ENCODE assay signal across 31 mouse cellular contexts in the genomic region with DNA sequence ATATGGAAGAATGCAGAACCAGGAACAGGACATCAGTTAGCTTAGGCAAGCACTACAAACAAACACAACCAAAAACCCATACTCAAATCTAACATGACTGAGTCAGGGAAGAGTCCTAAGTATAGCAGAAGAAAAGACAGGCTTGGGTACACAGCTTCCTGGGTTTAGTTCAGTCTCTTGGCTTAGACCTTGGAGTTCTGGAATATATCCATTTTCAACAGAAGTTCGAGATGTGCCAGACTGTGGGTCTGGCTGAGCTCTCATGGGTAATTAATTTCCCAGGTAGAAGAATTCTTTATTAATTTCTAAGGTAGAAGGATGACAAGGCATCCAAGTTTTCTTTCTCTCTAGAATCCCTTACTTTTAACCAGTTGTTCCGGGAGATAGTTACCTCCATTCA.
"Had no signal": no experiment of that assay in that cellular context is flagged by ENCODE, and none has a peak within 500 bp of the region (broad histone marks: within the 10 kb centered on the region; RNA-seq: fewer than 3 reads in every experiment).

No protein-coding gene starts in this region.

- DNase-seq: left cerebral cortex, postnatal 4 days; liver; liver, embryonic 13.5 days; liver, postnatal 0 days; lung, adult 18-20 months; lung, adult 2 months; lung, embryonic 14.5 days; lung, postnatal 10 days; lung, postnatal 14 days; lung, postnatal 36 days; lung, postnatal 4 days had no signal

- H3K9me3 ChIP-seq: limb, embryonic 10.5 days; limb, embryonic 12.5 days; limb, embryonic 13.5 days; limb, embryonic 15.5 days; liver, embryonic 12.5 days; liver, embryonic 13.5 days; liver, embryonic 15.5 days; lung, embryonic 15.5 days; megakaryocyte, embryonic 14.5 days; midbrain, embryonic 10.5 days; midbrain, embryonic 12.5 days; midbrain, embryonic 13.5 days; midbrain, embryonic 15.5 days; neural tube, embryonic 12.5 days had no signal

- H3K4me2 ChIP-seq: limb, embryonic 12.5 days; limb, embryonic 13.5 days; limb, embryonic 15.5 days; liver, embryonic 11.5 days; liver, embryonic 12.5 days; liver, embryonic 13.5 days; liver, embryonic 15.5 days; lung, embryonic 14.5 days; lung, embryonic 15.5 days; midbrain, embryonic 11.5 days; midbrain, embryonic 12.5 days; midbrain, embryonic 13.5 days; midbrain, embryonic 15.5 days; neural tube, embryonic 12.5 days had no signal

- H3K4me3 ChIP-seq: limb, embryonic 10.5 days; limb, embryonic 12.5 days; limb, embryonic 13.5 days; limb, embryonic 15.5 days; liver, embryonic 12.5 days; liver, embryonic 13.5 days; liver, embryonic 15.5 days; lung, embryonic 15.5 days; megakaryocyte, embryonic 14.5 days; midbrain, embryonic 10.5 days; midbrain, embryonic 12.5 days; midbrain, embryonic 13.5 days; midbrain, embryonic 15.5 days; myocyte; neural tube, embryonic 12.5 days had no signal

- ATAC-seq: liver, embryonic 12.5 days; liver, postnatal 0 days; lung, postnatal 0 days; midbrain, embryonic 13.5 days; midbrain, embryonic 15.5 days; midbrain, embryonic 16.5 days had no signal

- H3K36me3 ChIP-seq: limb, embryonic 10.5 days; limb, embryonic 12.5 days; limb, embryonic 13.5 days; limb, embryonic 15.5 days; liver, embryonic 12.5 days; liver, embryonic 13.5 days; liver, embryonic 15.5 days; lung, embryonic 15.5 days; midbrain, embryonic 10.5 days; midbrain, embryonic 12.5 days; midbrain, embryonic 13.5 days; midbrain, embryonic 15.5 days; neural tube, embryonic 12.5 days had no signal

- H3K9ac ChIP-seq: limb, embryonic 12.5 days; limb, embryonic 13.5 days; limb, embryonic 15.5 days; liver, embryonic 12.5 days; liver, embryonic 13.5 days; liver, embryonic 14.5 days; liver, embryonic 15.5 days; liver, postnatal 0 days; lung, embryonic 14.5 days; lung, embryonic 15.5 days; midbrain, embryonic 12.5 days; midbrain, embryonic 13.5 days; midbrain, embryonic 15.5 days; neural tube, embryonic 12.5 days had no signal

- H3K27me3 ChIP-seq: limb, embryonic 12.5 days; limb, embryonic 13.5 days; limb, embryonic 15.5 days; liver, embryonic 12.5 days; liver, embryonic 13.5 days; liver, embryonic 15.5 days; lung, embryonic 15.5 days; megakaryocyte, embryonic 14.5 days; midbrain, embryonic 12.5 days; midbrain, embryonic 13.5 days; midbrain, embryonic 15.5 days; neural tube, embryonic 12.5 days had no signal

- H3K4me1 ChIP-seq: limb, embryonic 10.5 days; limb, embryonic 12.5 days; limb, embryonic 13.5 days; limb, embryonic 15.5 days; liver, embryonic 12.5 days; liver, embryonic 13.5 days; liver, embryonic 15.5 days; megakaryocyte, embryonic 14.5 days; midbrain, embryonic 10.5 days; midbrain, embryonic 12.5 days; midbrain, embryonic 15.5 days; neural tube, embryonic 12.5 days had no signal

- H3K27ac ChIP-seq: limb, embryonic 10.5 days; limb, embryonic 12.5 days; limb, embryonic 13.5 days; limb, embryonic 15.5 days; liver, embryonic 12.5 days; liver, embryonic 13.5 days; liver, embryonic 14.5 days; liver, embryonic 15.5 days; lung, embryonic 15.5 days; macrophage; midbrain, embryonic 10.5 days; midbrain, embryonic 12.5 days; midbrain, embryonic 13.5 days; midbrain, embryonic 15.5 days; neural tube, embryonic 12.5 days had no signal
